Comparison of ENCODE assay signal across 10 mouse cellular contexts in genomic region chr2:180322674-180323355, GRCm38 (mm10). TPM values are rescaled to one million over a fixed set of nuclear protein-coding genes. Genes with fewer than 3 reads are reported as not detected.
DNase-seq lines count a peak whose midpoint lies in the region; ATAC-seq and TF ChIP-seq lines count a peak whose summit lies in the region.
"Had no signal": no experiment of that assay in that cellular context is flagged by ENCODE, and none has a peak within 500 bp of the region (broad histone marks: within the 10 kb centered on the region; RNA-seq: fewer than 3 reads in every experiment).

No protein-coding gene starts in this region.

- H3K4me3 ChIP-seq in kidney, embryonic 16.5 days (ENCODE audit: low read length): no peak overlapping the region
- 0 out of 2 replicates have a peak overlapping the region, but pooled peaks have one; percentile 20 for H3K4me3 ChIP-seq in E14TG2a.4 (replicated peaks; ENCODE audit: low read length)
- H3K4me3 ChIP-seq in forebrain, embryonic 13.5 days: no peak overlapping the region
- H3K4me3 ChIP-seq in forebrain, embryonic 15.5 days: no peak overlapping the region

- peaks cover 21% of the 10 kb centered on the region for H3K4me1 ChIP-seq in kidney, embryonic 16.5 days (ENCODE audit: insufficient read depth, low read length)
- H3K4me1 ChIP-seq in E14TG2a.4 (replicated peaks; ENCODE audit: low read depth, low read length): peaks cover 16% of the 10 kb centered on the region
- H3K4me1 ChIP-seq in forebrain, embryonic 13.5 days: no peaks in the 10 kb centered on the region
- H3K4me1 ChIP-seq in forebrain, embryonic 15.5 days: no peaks in the 10 kb centered on the region

- peak overlapping the region; percentile 48; the same call in 1 of the 2 replicates for H3K27ac ChIP-seq in kidney, embryonic 16.5 days (ENCODE audit: low read length)
- no peak overlapping the region for H3K27ac ChIP-seq in forebrain, embryonic 13.5 days
- no peak overlapping the region for H3K27ac ChIP-seq in forebrain, embryonic 15.5 days (replicated peaks)

- 14% methylated on average over 14 of the region's 14 CpGs for WGBS in kidney, embryonic 16.5 days
- WGBS in forebrain, embryonic 13.5 days: 52% methylated on average over 11 of the region's 14 CpGs
- WGBS in forebrain, embryonic 15.5 days: 38% methylated on average over 13 of the region's 14 CpGs

- H3K36me3 ChIP-seq in kidney, embryonic 16.5 days (ENCODE audit: insufficient read depth, low read length): no peaks in the 10 kb centered on the region
- no peaks in the 10 kb centered on the region for H3K36me3 ChIP-seq in E14TG2a.4 (ENCODE audit: insufficient read depth, low read length)
- no peaks in the 10 kb centered on the region for H3K36me3 ChIP-seq in forebrain, embryonic 13.5 days (ENCODE audit: poor library complexity, severe bottlenecking)
- no peaks in the 10 kb centered on the region for H3K36me3 ChIP-seq in forebrain, embryonic 15.5 days

- no peaks in the 10 kb centered on the region for H3K27me3 ChIP-seq in kidney, embryonic 16.5 days (ENCODE audit: insufficient read depth, low read length)
- H3K27me3 ChIP-seq in E14TG2a.4 (ENCODE audit: insufficient read depth, low read length): peaks cover 22% of the 10 kb centered on the region
- H3K27me3 ChIP-seq in forebrain, embryonic 13.5 days: 0 out of 2 replicates have a peak, but pooled peaks cover 5% of the 10 kb centered on the region
- no peaks in the 10 kb centered on the region for H3K27me3 ChIP-seq in forebrain, embryonic 15.5 days

- ATAC-seq in kidney, embryonic 16.5 days (ENCODE audit: low FRiP score, low TSS enrichment): peak; percentile 87
- no peak for ATAC-seq in forebrain, embryonic 13.5 days
- no peak for ATAC-seq in forebrain, embryonic 15.5 days (replicated peaks)

- H3K9ac ChIP-seq in kidney, embryonic 16.5 days (replicated peaks; ENCODE audit: low read length): no peak overlapping the region
- H3K9ac ChIP-seq in forebrain, embryonic 13.5 days: no peak overlapping the region
- H3K9ac ChIP-seq in forebrain, embryonic 15.5 days (replicated peaks): no peak overlapping the region

- DNase-seq in kidney, adult 8-10 months: no peak
- DNase-seq in embryo, embryonic 11 days: peak; percentile 55
- DNase-seq in lung, postnatal 14 days: peak; percentile 53
- DNase-seq: cerebellum, postnatal 25 days; right cerebral cortex, postnatal 14 days had no signal

- TF ChIP-seq CTCF in E14TG2a.4 (conservative IDR thresholded peaks at IDR 0.05; ENCODE audit: low read length): no peak

- H3K4me2 ChIP-seq in kidney, embryonic 16.5 days (replicated peaks; ENCODE audit: low read depth, low read length): no peak overlapping the region; the same call in 1 of the 2 replicates
- H3K4me2 ChIP-seq in forebrain, embryonic 13.5 days: no peak overlapping the region
- no peak overlapping the region for H3K4me2 ChIP-seq in forebrain, embryonic 15.5 days (replicated peaks)

- no peaks in the 10 kb centered on the region for H3K9me3 ChIP-seq in kidney, embryonic 16.5 days (ENCODE audit: low read length)
- H3K9me3 ChIP-seq in E14TG2a.4 (ENCODE audit: low read length): no peaks in the 10 kb centered on the region
- H3K9me3 ChIP-seq in forebrain, embryonic 13.5 days (replicated peaks): no peaks in the 10 kb centered on the region
- no peaks in the 10 kb centered on the region for H3K9me3 ChIP-seq in forebrain, embryonic 15.5 days

RNA-seq across cellular contexts. Expression of gene Gata5, which starts 11.7 kb away (rescaled TPM):
- polyA plus RNA-seq in kidney, embryonic 16.5 days (2015; fragmentation: Nextera tagmentation; extraction: Ambion mirVana): 3.9 and 4.6 TPM in 2 replicates
- not detected in 2 replicates for polyA plus RNA-seq in forebrain, embryonic 13.5 days (2015; fragmentation: Nextera tagmentation; extraction: Ambion mirVana)
- not detected in 2 replicates for polyA plus RNA-seq in forebrain, embryonic 15.5 days (2015; fragmentation: Nextera tagmentation; extraction: Ambion mirVana)

RNA-seq across cellular contexts. Expression of gene Rbbp8nl, which starts 33.1 kb away (rescaled TPM):
- polyA plus RNA-seq in kidney, embryonic 16.5 days (2015; fragmentation: Nextera tagmentation; extraction: Ambion mirVana): 1.5 and 1.6 TPM in 2 replicates
- not detected in 2 replicates for polyA plus RNA-seq in forebrain, embryonic 13.5 days (2015; fragmentation: Nextera tagmentation; extraction: Ambion mirVana)
- polyA plus RNA-seq in forebrain, embryonic 15.5 days (2015; fragmentation: Nextera tagmentation; extraction: Ambion mirVana): not detected in 2 replicates
- polyA plus RNA-seq: liver, adult 2 months had no signal

RNA-seq across cellular contexts. Expression of gene Cables2, which starts 49.5 kb away (rescaled TPM):
- 6.7 and 11.2 TPM in 2 replicates for polyA plus RNA-seq in kidney, embryonic 16.5 days (2015; fragmentation: Nextera tagmentation; extraction: Ambion mirVana)
- 11.0 and 12.7 TPM in 2 replicates for polyA plus RNA-seq in forebrain, embryonic 13.5 days (2015; fragmentation: Nextera tagmentation; extraction: Ambion mirVana)
- 18.4 and 21.6 TPM in 2 replicates for polyA plus RNA-seq in forebrain, embryonic 15.5 days (2015; fragmentation: Nextera tagmentation; extraction: Ambion mirVana)

Comparison
In these comparisons a context has a peak if more than half of its experiments do, and no peak if none do; other contexts are left out.
1. DNase-seq: peak in embryo, embryonic 11 days (single experiment) and lung, postnatal 14 days (single experiment); none in kidney, adult 8-10 months (0 of 2).